Mouse (Mus musculus): Measurements from ENCODE around the gene Casr.

DNA sequence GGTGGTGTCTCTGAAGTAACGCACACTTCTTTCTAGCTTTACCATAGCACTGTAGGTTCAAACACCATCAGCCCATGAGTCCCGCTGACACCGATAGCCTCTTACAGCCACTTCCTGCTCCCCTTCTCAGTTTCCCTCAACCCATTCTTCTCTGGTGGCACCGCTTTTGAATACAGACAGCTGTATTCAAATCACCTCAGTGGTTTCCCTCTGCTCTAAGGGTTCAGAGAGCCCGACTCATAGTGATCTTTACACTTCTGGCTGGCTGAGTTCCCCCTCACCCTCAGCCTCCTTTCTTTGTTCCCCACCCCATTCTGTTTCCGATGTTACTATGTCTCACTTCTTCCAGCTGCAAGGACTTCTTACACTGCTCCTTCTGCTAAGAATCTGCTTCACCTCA is 21.1 kb downstream of the Casr start:
- no peak for TF ChIP-seq MYOG (IDR thresholded peaks at IDR 0.05; ENCODE audit: control insufficient read depth, extremely low read depth, insufficient read length)
- TF ChIP-seq CTCF (IDR thresholded peaks at IDR 0.05; ENCODE audit: control insufficient read depth, insufficient read depth, insufficient read length), result no peak
- no peak for TF ChIP-seq USF1 (IDR thresholded peaks at IDR 0.05; ENCODE audit: low read depth)
- TF ChIP-seq MAX (IDR thresholded peaks at IDR 0.05), result no peak
- TF ChIP-seq FOSL1 (IDR thresholded peaks at IDR 0.05; ENCODE audit: insufficient read depth, low read length, poor library complexity, severe bottlenecking), result no peak
